Mouse (Mus musculus): ENCODE results near the gene Kif1bp.
"Not testable (repeated sequence)": the region's sequence is repeated elsewhere in the genome, so short reads cannot be mapped to it uniquely, and the experiment has no call there.

GRCm38 (mm10) chr10:62579129-62579528, 872 bp upstream of the Kif1bp start:
- TF ChIP-seq TAL1, GATA1 (IDR thresholded peaks at IDR 0.05; ENCODE audit: low read length): not testable (repeated sequence)
